Mouse (Mus musculus): Measurements from ENCODE around the gene Cpsf2.

Gene Cpsf2

DNA sequence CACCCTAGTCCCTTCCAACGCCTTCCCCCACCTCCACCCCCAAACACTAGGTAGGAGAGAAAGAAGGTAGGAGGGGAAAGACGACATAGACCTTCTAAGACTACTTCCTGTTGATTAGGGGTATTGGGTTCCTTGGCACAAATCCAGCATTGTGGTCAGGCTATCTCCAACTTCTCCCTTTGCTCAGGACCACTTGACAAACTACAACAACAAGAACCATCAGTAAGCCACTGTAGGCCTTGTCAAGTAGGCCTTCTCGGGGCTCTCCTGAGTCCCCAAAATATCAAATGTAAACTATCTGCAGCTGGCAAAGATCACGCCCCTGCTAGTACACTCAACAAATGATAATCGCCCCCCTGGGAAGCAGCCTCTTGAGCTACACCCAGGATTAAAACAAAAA lies 4.5 kb downstream of the Cpsf2 start:
- peak; percentile 37 for DNase-seq (ENCODE audit: low read depth, low spot score)

DNA sequence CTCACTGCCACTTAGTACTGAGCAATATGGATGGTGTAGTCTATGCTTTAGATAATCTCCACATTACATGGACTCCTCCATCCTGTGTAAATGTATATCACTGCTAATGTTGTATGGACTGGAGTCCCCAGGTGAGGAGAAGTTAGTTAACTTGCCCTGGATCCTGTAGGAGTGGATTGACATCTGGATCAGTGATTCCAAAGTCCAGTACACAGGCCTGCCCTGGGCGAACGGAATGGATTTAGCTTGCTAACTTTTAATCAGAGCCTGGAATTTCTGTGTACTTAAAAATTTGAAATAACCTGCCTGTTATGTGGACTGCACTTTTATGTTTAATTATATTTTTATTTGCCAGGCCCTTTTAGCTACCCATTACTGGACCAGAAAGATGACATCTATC lies 5.8 kb downstream of the Cpsf2 start:
- DNase-seq (ENCODE audit: low read depth, low spot score), result no peak

DNA sequence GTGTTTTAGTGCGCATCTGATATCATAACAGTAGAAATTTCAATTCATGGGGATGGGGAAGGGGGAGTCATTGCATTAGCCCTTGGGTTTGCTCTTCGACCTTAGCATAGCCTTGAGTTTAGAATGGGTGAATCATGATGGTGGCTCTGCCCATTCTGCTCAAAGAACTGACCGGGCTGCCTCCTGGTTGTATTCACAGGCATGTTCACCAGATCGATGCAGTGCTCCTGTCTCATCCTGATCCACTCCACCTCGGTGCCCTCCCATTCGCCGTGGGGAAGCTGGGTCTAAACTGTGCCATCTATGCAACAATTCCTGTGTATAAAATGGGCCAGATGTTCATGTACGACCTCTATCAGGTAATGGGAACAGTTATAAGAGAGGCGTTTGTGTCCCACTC lies 7.2 kb downstream of the Cpsf2 start:
- no peak for DNase-seq (ENCODE audit: low read depth, low spot score)

- peak; percentile 28 for DNase-seq (ENCODE audit: low read depth, low spot score)
Observed at GRCm38 (mm10) chr12:101985110-101985509, 9.3 kb downstream of the Cpsf2 start.

GRCm38 (mm10) chr12:101987659-101988058 lies 11.9 kb downstream of the Cpsf2 start:
- no peak for DNase-seq (ENCODE audit: low read depth, low spot score)

DNA sequence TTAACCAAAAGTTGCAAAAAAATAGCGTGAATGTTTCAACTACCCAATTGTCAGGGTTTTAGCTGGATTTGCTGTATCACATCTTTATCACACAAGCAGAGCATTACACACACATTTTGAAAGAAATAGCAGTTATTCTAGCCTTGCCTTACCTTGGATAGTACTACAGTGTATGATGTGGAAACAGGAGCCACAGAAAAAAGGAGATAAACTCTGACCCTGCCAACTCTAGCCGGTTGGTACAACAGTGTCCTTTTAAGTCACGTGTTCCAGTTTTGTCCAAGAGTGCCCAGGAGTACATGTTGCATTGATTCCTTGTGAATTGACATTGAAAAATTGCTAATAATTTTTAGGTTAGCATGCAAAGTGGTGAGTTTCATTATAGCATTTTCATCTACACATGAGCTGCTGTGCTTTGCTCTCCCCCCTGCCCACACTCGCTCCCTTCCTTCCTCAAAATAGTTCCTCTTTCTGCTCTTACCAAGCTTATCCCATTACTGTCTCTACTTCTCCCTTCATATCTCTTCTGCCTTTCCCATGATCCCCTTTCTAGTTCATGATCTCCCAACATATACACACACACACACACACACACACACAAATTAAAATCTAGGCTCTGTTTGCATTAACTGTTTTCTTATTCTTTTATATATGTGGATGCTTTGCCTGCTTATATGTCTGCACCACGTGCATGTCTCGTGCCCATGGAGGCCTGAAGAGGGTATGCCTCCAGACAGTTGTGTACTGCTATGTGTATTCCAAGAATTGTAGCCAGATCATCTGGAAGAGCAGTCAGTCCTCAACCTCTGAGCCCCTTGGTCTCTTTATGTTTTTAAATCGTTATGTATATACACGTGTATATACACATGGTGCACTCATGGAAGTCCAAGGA lies 19.0 kb downstream of the Cpsf2 start:
- DNase-seq (ENCODE audit: low read depth, low spot score), result no peak

DNA sequence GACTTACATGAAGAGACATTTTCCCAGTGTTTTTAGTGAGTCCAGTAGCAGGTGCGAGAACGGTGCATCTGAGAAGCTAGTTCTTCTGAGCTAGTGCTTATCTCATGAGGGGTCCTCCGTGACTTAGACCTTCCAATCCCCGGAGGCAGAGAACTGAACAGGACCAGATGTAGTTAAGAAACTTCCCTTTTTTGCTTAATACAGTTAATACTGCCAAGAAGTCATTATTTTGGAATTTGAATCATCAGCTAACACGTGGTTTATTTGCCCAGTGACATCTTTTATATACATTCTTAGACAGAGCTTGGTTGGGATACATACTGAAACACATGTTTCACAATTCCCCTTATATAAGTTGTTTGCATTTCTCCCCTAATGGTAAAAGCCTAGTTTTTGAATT lies 23.1 kb downstream of the Cpsf2 start:
- DNase-seq (ENCODE audit: low read depth, low spot score), result no peak

GRCm38 (mm10) chr12:102000785-102001184 lies 25.0 kb downstream of the Cpsf2 start:
- no peak for DNase-seq (ENCODE audit: low read depth, low spot score)

DNA sequence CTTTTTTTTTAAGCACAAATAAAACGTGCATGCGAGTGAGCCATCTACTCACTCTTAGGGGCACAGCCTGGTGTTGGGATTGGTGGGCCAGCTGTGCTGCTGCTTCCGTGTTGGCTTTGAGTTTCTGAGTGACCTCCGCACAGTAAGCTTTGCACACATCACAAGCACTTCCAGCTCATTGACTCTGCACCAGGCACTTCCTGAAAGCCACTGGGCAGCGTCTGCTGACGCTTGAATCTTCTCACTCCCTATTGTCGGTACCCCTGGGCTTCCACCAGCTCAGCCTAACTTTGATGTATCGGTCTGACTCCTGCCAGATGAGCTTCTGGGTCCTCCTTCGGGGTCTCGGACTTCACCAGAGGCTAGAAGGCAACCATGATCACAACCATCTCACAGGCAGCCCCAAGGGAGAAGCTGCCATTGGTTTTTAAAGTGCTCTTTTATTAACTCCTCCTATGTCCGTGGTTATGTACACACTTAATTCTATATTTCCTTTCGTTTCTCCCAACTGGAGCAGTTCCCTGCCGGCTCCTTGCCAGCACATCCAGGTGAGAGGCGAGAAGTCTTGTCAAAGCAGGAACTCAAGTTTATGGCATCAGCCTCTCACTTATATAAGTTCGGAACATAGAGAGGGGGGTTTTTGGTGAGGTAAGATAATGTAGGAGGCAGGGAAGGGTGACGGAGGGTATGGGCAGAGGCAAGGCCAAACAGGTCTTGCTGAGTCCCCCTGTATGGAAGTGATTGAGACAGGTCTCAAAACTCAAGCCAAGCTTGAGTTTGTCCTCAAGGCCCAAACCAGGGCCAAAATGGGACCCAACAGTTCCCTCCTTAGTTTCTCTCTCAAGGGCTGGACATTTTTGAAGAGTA lies 32.6 kb downstream of the Cpsf2 start:
- no peak for DNase-seq (ENCODE audit: low read depth, low spot score)

DNA sequence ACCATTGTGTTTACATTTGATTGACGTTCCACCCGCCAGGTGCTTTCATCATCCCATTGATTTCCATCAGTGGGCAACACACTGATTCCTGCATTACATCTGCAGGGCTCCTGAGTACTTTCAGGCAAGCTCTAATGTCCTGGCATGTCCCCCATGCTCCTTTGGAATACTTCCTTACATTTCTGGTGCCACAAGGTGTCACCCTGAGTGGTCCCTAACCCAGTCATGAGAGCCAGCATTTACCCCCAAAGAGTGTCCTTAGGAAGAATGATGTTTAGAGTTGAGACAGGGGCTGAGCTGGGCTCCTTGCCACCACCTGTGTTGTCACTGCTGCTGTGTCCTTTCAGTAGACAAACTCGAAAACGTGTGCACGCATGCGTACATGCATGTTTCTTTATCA lies 33.8 kb downstream of the Cpsf2 start:
- no peak for DNase-seq (ENCODE audit: low read depth, low spot score)

GRCm38 (mm10) chr12:102014411-102014810 lies 38.6 kb downstream of the Cpsf2 start:
- no peak for DNase-seq (ENCODE audit: low read depth, low spot score)

DNA sequence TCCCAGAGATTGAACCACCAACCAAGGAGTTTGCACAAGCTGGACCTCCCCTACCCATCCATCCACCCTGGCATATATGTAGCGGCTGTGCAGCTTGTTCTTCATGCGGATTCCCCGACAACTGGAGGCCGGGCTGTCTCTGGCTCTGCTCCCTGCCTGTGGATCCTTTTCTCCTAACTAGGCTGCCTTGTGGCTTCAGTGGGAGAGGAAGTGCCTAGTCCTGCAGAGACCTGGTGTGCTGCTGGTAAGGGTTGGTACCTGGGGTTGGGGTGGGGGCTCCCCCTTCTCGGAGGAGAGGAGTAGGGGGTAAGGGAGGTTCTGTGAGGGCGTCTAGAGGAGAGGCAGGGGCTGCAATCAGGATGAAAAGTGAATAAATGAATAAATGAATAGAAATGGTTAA lies 39.3 kb downstream of the Cpsf2 start:
- no peak for DNase-seq (ENCODE audit: low read depth, low spot score)

- DNase-seq (ENCODE audit: low read depth, low spot score), result no peak
Observed at GRCm38 (mm10) chr12:102021923-102022322, 46.1 kb downstream of the Cpsf2 start.

DNA sequence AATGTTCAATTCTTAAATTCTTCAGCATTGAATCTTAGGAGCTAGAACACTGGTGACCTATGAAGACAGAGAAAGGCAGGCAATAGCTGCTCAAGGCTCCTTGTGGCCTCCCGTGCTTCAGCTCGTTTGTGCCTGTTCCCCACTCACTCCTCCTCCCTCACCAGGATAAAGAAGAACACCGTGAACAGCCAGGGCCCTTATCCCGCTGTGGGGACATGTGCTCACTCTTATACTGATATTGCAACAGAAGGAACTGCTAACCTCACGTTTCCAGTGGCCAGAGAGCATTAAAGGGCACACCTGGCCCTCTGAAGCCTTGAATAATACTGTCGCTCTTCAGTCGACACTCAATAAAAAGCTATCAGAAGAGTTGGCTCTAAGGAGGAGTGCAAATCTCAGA lies 53.4 kb downstream of the Cpsf2 start:
- no peak for DNase-seq (ENCODE audit: low read depth, low spot score)

- no peak for DNase-seq (ENCODE audit: low read depth, low spot score)
Observed at GRCm38 (mm10) chr12:102029892-102030446, 54.2 kb downstream of the Cpsf2 start.

GRCm38 (mm10) chr12:102034934-102035333 lies 59.1 kb downstream of the Cpsf2 start:
- no peak for DNase-seq (ENCODE audit: low read depth, low spot score)

DNA sequence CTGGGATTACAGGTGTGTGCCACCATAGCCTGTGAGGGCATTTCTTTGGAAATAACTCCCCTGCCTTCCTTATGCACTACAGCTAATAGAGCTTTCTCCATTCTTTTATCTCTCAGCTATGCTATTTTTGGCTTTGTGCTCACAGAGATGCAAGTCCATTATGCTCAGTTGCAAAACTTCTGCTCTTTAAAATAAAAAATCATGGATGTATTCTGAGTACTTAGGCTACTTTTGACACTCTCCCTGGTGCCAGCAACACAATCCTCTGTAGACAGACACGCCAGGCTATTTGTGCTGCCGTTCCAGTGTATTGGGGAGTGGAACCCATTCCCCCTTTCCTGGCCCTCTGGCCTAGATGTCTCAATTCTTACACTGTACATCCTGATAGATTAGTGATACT lies 64.1 kb downstream of the Cpsf2 start:
- no peak for DNase-seq (ENCODE audit: low read depth, low spot score)

- no peak for DNase-seq (ENCODE audit: low read depth, low spot score)
Observed at GRCm38 (mm10) chr12:102041699-102042098, 65.9 kb downstream of the Cpsf2 start.

- DNase-seq (ENCODE audit: low read depth, low spot score), result no peak
Observed at GRCm38 (mm10) chr12:102042247-102042646, 66.5 kb downstream of the Cpsf2 start.

DNA sequence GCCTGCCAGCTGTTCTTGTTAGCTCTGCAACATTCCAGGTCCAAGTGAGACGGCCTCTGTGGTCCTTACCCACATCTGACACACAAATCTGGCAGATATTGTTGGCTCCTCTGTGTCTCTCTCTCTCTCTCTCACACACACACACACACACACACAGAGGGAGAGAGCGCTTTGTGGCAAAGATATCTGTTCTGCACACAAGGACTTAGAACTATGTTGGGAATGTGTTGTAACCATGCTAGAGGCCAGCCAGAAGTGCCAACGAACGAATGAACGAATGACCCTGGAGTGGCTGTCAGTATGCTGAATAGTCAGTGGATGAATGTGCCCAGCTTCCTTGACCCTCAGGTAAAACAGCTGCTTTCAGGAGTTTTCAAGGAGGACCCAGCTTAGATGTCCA lies 68.1 kb downstream of the Cpsf2 start:
- DNase-seq (ENCODE audit: low read depth, low spot score), result no peak

DNA sequence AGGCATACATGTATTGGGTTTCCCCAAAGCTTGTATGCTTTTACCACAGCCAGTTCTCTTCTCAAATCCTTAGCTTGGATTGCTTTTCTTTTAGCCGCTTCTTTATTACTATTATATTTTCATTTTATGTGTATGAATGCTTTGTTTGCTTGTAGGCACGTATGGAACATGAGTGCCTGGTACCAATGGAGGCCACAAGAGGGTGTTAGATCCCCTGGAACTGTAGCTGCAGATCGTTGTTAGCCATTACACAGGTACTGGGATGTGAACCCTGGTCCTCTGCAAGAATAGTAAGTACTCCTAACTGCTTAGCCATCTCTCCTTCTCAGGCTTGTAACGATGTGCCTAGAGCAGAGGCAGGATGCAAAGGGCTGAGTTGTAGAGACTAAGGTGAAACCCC lies 78.4 kb downstream of the Cpsf2 start:
- DNase-seq (ENCODE audit: low read depth, low spot score), result no peak

DNA sequence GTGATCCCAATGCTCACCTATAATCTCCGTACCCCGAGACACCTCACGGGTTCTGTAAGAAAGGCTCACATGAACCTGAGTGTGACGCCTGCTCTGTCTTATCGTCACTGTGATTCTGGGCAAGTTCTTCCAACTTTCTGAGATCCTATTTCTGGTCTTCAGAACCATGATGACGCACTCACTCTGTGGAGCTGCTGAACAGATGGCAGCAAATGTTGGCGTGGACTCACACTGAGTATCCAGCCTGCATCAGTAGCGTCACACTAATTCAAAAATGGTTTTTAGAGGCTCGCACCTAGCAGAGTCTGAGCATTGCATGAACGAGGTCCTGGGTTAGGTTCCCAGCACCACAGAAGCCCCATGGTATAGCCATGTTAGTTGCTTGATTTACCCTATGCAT lies 80.0 kb downstream of the Cpsf2 start:
- DNase-seq (ENCODE audit: low read depth, low spot score), result no peak
